Mouse (Mus musculus): Measurements from ENCODE around the gene Grm6. TPM values are rescaled to one million over a fixed set of nuclear protein-coding genes. Genes with fewer than 3 reads are reported as not detected.

The Grm6 gene
- polyA plus RNA-seq, 1 experiment, result 1.9 TPM

- no peak for DNase-seq (ENCODE audit: low read depth in 1 of 2, low spot score in 2 of 2)
- TF ChIP-seq POLR2A (IDR thresholded peaks at IDR 0.05; ENCODE audit: low read depth, low read length) (no peak), CTCF (IDR thresholded peaks at IDR 0.05; ENCODE audit: extremely low read depth, insufficient read depth, insufficient read length, insufficient replicate concordance) (no peak)
- Histone ChIP-seq H3K36me3 (ENCODE audit: control insufficient read depth, insufficient read depth, low read length) (peaks cover 9% of the 10 kb centered on the region; the same call in 1 of the 2 replicates), H3K4me3 (ENCODE audit: extremely low read depth, insufficient read depth, insufficient read length) (no peak overlapping the region), H3K27me3 (ENCODE audit: control insufficient read depth, insufficient read depth, low read length) (no peaks in the 10 kb centered on the region), H3K27ac (ENCODE audit: insufficient read depth, low read length) (no peak overlapping the region), H3K4me1 (ENCODE audit: control insufficient read depth, insufficient read depth, insufficient read length) (no peaks in the 10 kb centered on the region)
- WGBS, result 92% methylated on average over 5 of the region's 5 CpGs
Observed at GRCm38 (mm10) chr11:50908136-50908535, 57.7 kb downstream of the Grm6 start.

- no peaks in the 10 kb centered on the region for H3K27me3 ChIP-seq (ENCODE audit: control insufficient read depth, insufficient read depth, low read length)
- 89% methylated on average over 1 of the region's 1 CpGs for WGBS
- no peak for DNase-seq (ENCODE audit: low read depth in 1 of 2, low spot score in 2 of 2)
- H3K4me1 ChIP-seq (ENCODE audit: control insufficient read depth, insufficient read depth, insufficient read length), result no peaks in the 10 kb centered on the region
- no peak overlapping the region for H3K27ac ChIP-seq (ENCODE audit: insufficient read depth, low read length)
- TF ChIP-seq POLR2A (IDR thresholded peaks at IDR 0.05; ENCODE audit: low read depth, low read length) (no peak), CTCF (IDR thresholded peaks at IDR 0.05; ENCODE audit: extremely low read depth, insufficient read depth, insufficient read length, insufficient replicate concordance) (no peak)
- peaks cover 2% of the 10 kb centered on the region; the same call in 1 of the 2 replicates for H3K36me3 ChIP-seq (ENCODE audit: control insufficient read depth, insufficient read depth, low read length)
- H3K4me3 ChIP-seq (ENCODE audit: extremely low read depth, insufficient read depth, insufficient read length), result no peak overlapping the region
Observed at GRCm38 (mm10) chr11:50913301-50913700, 62.8 kb downstream of the Grm6 start.

GRCm38 (mm10) chr11:50914461-50914860, 64.0 kb downstream of the Grm6 start:
- 91% methylated on average over 3 of the region's 3 CpGs for WGBS
- no peak for DNase-seq (ENCODE audit: low read depth in 1 of 2, low spot score in 2 of 2)
- Histone ChIP-seq H3K4me1 (ENCODE audit: control insufficient read depth, insufficient read depth, insufficient read length) (no peaks in the 10 kb centered on the region), H3K27me3 (ENCODE audit: control insufficient read depth, insufficient read depth, low read length) (no peaks in the 10 kb centered on the region), H3K36me3 (ENCODE audit: control insufficient read depth, insufficient read depth, low read length) (no peaks in the 10 kb centered on the region), H3K4me3 (ENCODE audit: extremely low read depth, insufficient read depth, insufficient read length) (no peak overlapping the region), H3K27ac (ENCODE audit: insufficient read depth, low read length) (no peak overlapping the region)
- TF ChIP-seq CTCF (IDR thresholded peaks at IDR 0.05; ENCODE audit: extremely low read depth, insufficient read depth, insufficient read length, insufficient replicate concordance) (no peak), POLR2A (IDR thresholded peaks at IDR 0.05; ENCODE audit: low read depth, low read length) (no peak)

Other genes starting within 250 kb of the Grm6 start
- 3.1 and 4.1 TPM in 2 replicates for gene Adamts2, start 248.6 kb upstream of the Grm6 start, polyA plus RNA-seq (2012; rRNA removed)
- 0.76 and 1.2 TPM in 2 replicates for gene Zfp354c, start 23.0 kb upstream of the Grm6 start, polyA plus RNA-seq (2012; rRNA removed)
- 0.08 TPM in 1 of 2 replicates, not detected in the other for gene Zfp879, start 9.1 kb upstream of the Grm6 start, polyA plus RNA-seq (2012; rRNA removed)
- 0.06 TPM in 1 of 2 replicates, not detected in the other for gene Zfp454, start 37.0 kb downstream of the Grm6 start, polyA plus RNA-seq (2012; rRNA removed)
- 0.28 and 0.29 TPM in 2 replicates for gene Zfp2, start 65.5 kb downstream of the Grm6 start, polyA plus RNA-seq (2012; rRNA removed)
- gene Zfp354b, start 80.9 kb downstream of the Grm6 start, polyA plus RNA-seq (2012; rRNA removed), result not detected in 2 replicates
- not detected in 2 replicates for gene 4933414I15Rik, start 93.1 kb downstream of the Grm6 start, polyA plus RNA-seq (2012; rRNA removed)
- not detected in 2 replicates for gene Prop1, start 103.1 kb downstream of the Grm6 start, polyA plus RNA-seq (2012; rRNA removed)
- gene Olfr1378, start 115.8 kb downstream of the Grm6 start, polyA plus RNA-seq (2012; rRNA removed), result not detected in 2 replicates
- gene Olfr1377, start 131.3 kb downstream of the Grm6 start, polyA plus RNA-seq (2012; rRNA removed), result not detected in 2 replicates
- gene Olfr51, start 152.9 kb downstream of the Grm6 start, polyA plus RNA-seq (2012; rRNA removed), result not detected in 2 replicates
- gene Olfr54, start 163.6 kb downstream of the Grm6 start, polyA plus RNA-seq (2012; rRNA removed), result not detected in 2 replicates
- not detected in 2 replicates for gene Olfr1375, start 197.4 kb downstream of the Grm6 start, polyA plus RNA-seq (2012; rRNA removed)
- 0.34 and 0.36 TPM in 2 replicates for gene Zfp354a, start 208.6 kb downstream of the Grm6 start, polyA plus RNA-seq (2012; rRNA removed)

All from spleen, adult 2 months (tissue).